Comparison of ENCODE assay signal across 8 mouse cellular contexts in genomic region chr5:124111077-124111741, GRCm38 (mm10). TPM values are rescaled to one million over a fixed set of nuclear protein-coding genes. Genes with fewer than 3 reads are reported as not detected.
DNase-seq lines count a peak whose midpoint lies in the region; ATAC-seq and TF ChIP-seq lines count a peak whose summit lies in the region.

No protein-coding gene starts in this region.

- H3K4me2 ChIP-seq in forebrain, embryonic 14.5 days (ENCODE audit: low read length): peak overlapping the region; percentile 69
- H3K4me2 ChIP-seq in kidney, embryonic 14.5 days (replicated peaks; ENCODE audit: low read depth, low read length): peak overlapping the region; percentile 89

- H3K9ac ChIP-seq in forebrain, embryonic 14.5 days (ENCODE audit: low read length): peak overlapping the region; percentile 60
- peak overlapping the region; percentile 80 for H3K9ac ChIP-seq in kidney, embryonic 14.5 days (ENCODE audit: low read depth, low read length)

- no peaks in the 10 kb centered on the region for H3K9me3 ChIP-seq in forebrain, embryonic 14.5 days (replicated peaks; ENCODE audit: control insufficient read depth, low read length)
- no peaks in the 10 kb centered on the region for H3K9me3 ChIP-seq in kidney, embryonic 14.5 days (ENCODE audit: control insufficient read depth, low read length)

- DNase-seq in layer of hippocampus, adult 2 months (ENCODE audit: low spot score in 2 of 2): no peak
- DNase-seq in layer of hippocampus, postnatal 14 days (ENCODE audit: low spot score in 2 of 2): no peak
- DNase-seq in c-Kit-positive CD71-positive TER-119-positive erythroid progenitor cells, embryonic 14.5 days (ENCODE audit: low spot score): peak; percentile 50
- DNase-seq in forebrain, embryonic 14.5 days (ENCODE audit: low spot score): peak; percentile 40
- peak; percentile 73 for DNase-seq in lung, postnatal 36 days
- peak; percentile 31 to 33 for DNase-seq in spleen, adult 2 months (ENCODE audit: low read depth in 1 of 2, low spot score in 2 of 2)
- no peak for DNase-seq in ovary, adult 18-20 months (ENCODE audit: low spot score)

- peak overlapping the region; percentile 96 for H3K27ac ChIP-seq in layer of hippocampus, adult 2 months
- peak overlapping the region; percentile 84; the same call in 1 of the 2 replicates for H3K27ac ChIP-seq in forebrain, embryonic 14.5 days (ENCODE audit: low read depth, low read length)
- H3K27ac ChIP-seq in kidney, embryonic 14.5 days (ENCODE audit: low read depth, low read length): peak overlapping the region; percentile 43; the same call in 1 of the 2 replicates
- peak overlapping the region; percentile 60 for H3K27ac ChIP-seq in spleen, adult 2 months (ENCODE audit: insufficient read depth, low read length)

- H3K4me1 ChIP-seq in forebrain, embryonic 14.5 days (ENCODE audit: control insufficient read depth, insufficient read depth, low read length): peaks cover 13% of the 10 kb centered on the region
- H3K4me1 ChIP-seq in kidney, embryonic 14.5 days (ENCODE audit: control insufficient read depth, insufficient read depth, low read length): peaks cover 11% of the 10 kb centered on the region
- peaks cover 12% of the 10 kb centered on the region; the same call in 1 of the 2 replicates for H3K4me1 ChIP-seq in spleen, adult 2 months (ENCODE audit: control insufficient read depth, insufficient read depth, insufficient read length)

- H3K27me3 ChIP-seq in forebrain, embryonic 14.5 days (replicated peaks; ENCODE audit: control insufficient read depth, insufficient read depth, low read length): no peaks in the 10 kb centered on the region
- no peaks in the 10 kb centered on the region for H3K27me3 ChIP-seq in kidney, embryonic 14.5 days (ENCODE audit: control insufficient read depth, insufficient read depth, low read length)
- H3K27me3 ChIP-seq in spleen, adult 2 months (ENCODE audit: control insufficient read depth, insufficient read depth, low read length): no peaks in the 10 kb centered on the region

- no peak for TF ChIP-seq POLR2A in spleen, adult 2 months (IDR thresholded peaks at IDR 0.05; ENCODE audit: low read depth, low read length)

- WGBS in forebrain, embryonic 14.5 days: 17% methylated on average over 17 of the region's 17 CpGs
- WGBS in kidney, embryonic 14.5 days: 27% methylated on average over 17 of the region's 17 CpGs
- 19% methylated on average over 17 of the region's 17 CpGs for WGBS in spleen, adult 2 months

- TF ChIP-seq CTCF in layer of hippocampus, adult 2 months (conservative IDR thresholded peaks at IDR 0.05): peak; percentile 86
- TF ChIP-seq CTCF in spleen, adult 2 months (IDR thresholded peaks at IDR 0.05; ENCODE audit: extremely low read depth, insufficient read depth, insufficient read length, insufficient replicate concordance): peak; percentile 69; the same call in 1 of the 2 replicates

- peak overlapping the region; percentile 80 for H3K4me3 ChIP-seq in layer of hippocampus, adult 2 months
- H3K4me3 ChIP-seq in forebrain, embryonic 14.5 days (ENCODE audit: low read depth, low read length): peak overlapping the region; percentile 68
- peak overlapping the region; percentile 71 for H3K4me3 ChIP-seq in kidney, embryonic 14.5 days (ENCODE audit: low read length)
- H3K4me3 ChIP-seq in spleen, adult 2 months (ENCODE audit: extremely low read depth, insufficient read depth, insufficient read length): peak overlapping the region; percentile 90

- 0 out of 2 replicates have a peak, but pooled peaks cover 4% of the 10 kb centered on the region for H3K36me3 ChIP-seq in forebrain, embryonic 14.5 days (ENCODE audit: control insufficient read depth, insufficient read depth, low read length)
- H3K36me3 ChIP-seq in kidney, embryonic 14.5 days (ENCODE audit: control insufficient read depth, insufficient read depth, low read length): 0 out of 2 replicates have a peak, but pooled peaks cover 3% of the 10 kb centered on the region
- H3K36me3 ChIP-seq in spleen, adult 2 months (ENCODE audit: control insufficient read depth, insufficient read depth, low read length): peaks cover 1% of the 10 kb centered on the region; the same call in 1 of the 2 replicates

- ATAC-seq in forebrain, embryonic 14.5 days: no peak; the same call in 1 of the 2 replicates
- no peak; the same call in 1 of the 2 replicates for ATAC-seq in kidney, embryonic 14.5 days (ENCODE audit: low FRiP score, low TSS enrichment)

RNA-seq across cellular contexts. Expression of gene Ogfod2, which starts 0.9 kb away (rescaled TPM):
- total RNA-seq in layer of hippocampus, adult 2 months (2021): 10 to 100 TPM; 32.7 to 38.7 TPM
- 10 to 100 TPM; 31.9 to 32.4 TPM for total RNA-seq in layer of hippocampus, postnatal 14 days (2021)
- polyA plus RNA-seq in forebrain, embryonic 14.5 days (2014; fragmentation: Nextera tagmentation; extraction: Ambion mirVana): 19.8 and 21.0 TPM in 2 replicates
- polyA plus RNA-seq in kidney, embryonic 14.5 days (2014; fragmentation: Nextera tagmentation; extraction: Ambion mirVana): 12.2 and 15.3 TPM in 2 replicates
- polyA plus RNA-seq in spleen, adult 2 months (2012; rRNA removed): 35.5 and 52.0 TPM in 2 replicates

RNA-seq across cellular contexts. Expression of gene Arl6ip4, which starts 4.7 kb away (rescaled TPM):
- 10 to 100 TPM; 49.8 to 52.2 TPM for total RNA-seq in layer of hippocampus, adult 2 months (2021)
- 10 to 100 TPM; 47.3 to 49.0 TPM for total RNA-seq in layer of hippocampus, postnatal 14 days (2021)
- 52.1 and 56.5 TPM in 2 replicates for polyA plus RNA-seq in forebrain, embryonic 14.5 days (2014; fragmentation: Nextera tagmentation; extraction: Ambion mirVana)
- polyA plus RNA-seq in kidney, embryonic 14.5 days (2014; fragmentation: Nextera tagmentation; extraction: Ambion mirVana): 105 and 114 TPM in 2 replicates
- polyA plus RNA-seq in spleen, adult 2 months (2012; rRNA removed): 28.2 and 36.0 TPM in 2 replicates

RNA-seq across cellular contexts. Expression of gene Abcb9, which starts 15.6 kb away (rescaled TPM):
- total RNA-seq in layer of hippocampus, adult 2 months (2021): 10 to 100 TPM; 27.0 to 31.7 TPM
- total RNA-seq in layer of hippocampus, postnatal 14 days (2021): 10 to 100 TPM; 29.3 to 33.3 TPM
- 6.8 and 7.9 TPM in 2 replicates for polyA plus RNA-seq in forebrain, embryonic 14.5 days (2014; fragmentation: Nextera tagmentation; extraction: Ambion mirVana)
- polyA plus RNA-seq in kidney, embryonic 14.5 days (2014; fragmentation: Nextera tagmentation; extraction: Ambion mirVana): 0.44 and 0.97 TPM in 2 replicates
- polyA plus RNA-seq in spleen, adult 2 months (2012; rRNA removed): 7.0 and 7.8 TPM in 2 replicates

Comparison
In these comparisons a context has a peak if more than half of its experiments do, and no peak if none do; other contexts are left out.
1. DNase-seq: peak in c-Kit-positive CD71-positive TER-119-positive erythroid progenitor cells, embryonic 14.5 days (single experiment), forebrain, embryonic 14.5 days (single experiment), lung, postnatal 36 days (single experiment) and spleen, adult 2 months (2 of 2); none in layer of hippocampus, adult 2 months (0 of 2), layer of hippocampus, postnatal 14 days (0 of 2) and ovary, adult 18-20 months (single experiment).
2. H3K27ac ChIP-seq: peak in every context shown above with its lines; median percentile 96 in layer of hippocampus, adult 2 months; 84 in forebrain, embryonic 14.5 days; 60 in spleen, adult 2 months; 43 in kidney, embryonic 14.5 days.
3. Peak in every context shown above with its lines, with median percentiles within 50 percentile points of each other: H3K4me3 ChIP-seq.